Mouse (Mus musculus) cerebellum, adult (tissue): ENCODE data around the gene Tbx20.

ENCODE experiments used
- ATAC-seq: cut with Nextera tagmentation; 2 replicates; pipeline ENCODE4 v1.9.2; 2017; ENCODE audit warnings: mild to moderate bottlenecking, moderate library complexity, mixed read lengths; ENCODE audit not compliant: insufficient number of reproducible peaks, low FRiP score, low TSS enrichment

Tbx20 gene

GRCm38 (mm10) chr9:24774160-24774969, at the start of gene Tbx20:
Gene Tbx20 (minus strand): TSS chr9:24774303.
- no peak for ATAC-seq

DNA sequence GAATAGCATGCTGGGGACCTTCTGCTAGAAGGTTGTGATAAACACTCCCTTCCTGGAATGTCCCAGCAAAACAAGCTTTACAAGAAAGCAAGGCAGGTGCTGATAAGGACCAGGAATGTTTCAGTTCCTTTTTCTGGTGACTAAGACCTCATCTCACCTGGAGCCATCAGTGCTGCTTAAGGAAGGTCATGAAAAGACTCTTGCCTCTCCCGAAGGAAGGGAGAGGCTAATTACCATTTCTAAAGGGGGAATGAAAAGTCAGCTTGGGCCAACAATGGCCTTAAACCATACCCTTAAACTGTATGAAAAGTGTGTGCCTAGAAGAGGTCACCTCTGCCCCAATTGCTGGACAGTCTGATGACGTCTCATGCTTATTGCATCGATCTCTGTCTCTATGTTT, 44.4 kb upstream of the Tbx20 start:
- ATAC-seq: no peak

- ATAC-seq: no peak
Measured at GRCm38 (mm10) chr9:24812461-24812860, 38.4 kb upstream of the Tbx20 start.

GRCm38 (mm10) chr9:24792110-24792509, 18.0 kb upstream of the Tbx20 start:
- ATAC-seq: no peak

DNA sequence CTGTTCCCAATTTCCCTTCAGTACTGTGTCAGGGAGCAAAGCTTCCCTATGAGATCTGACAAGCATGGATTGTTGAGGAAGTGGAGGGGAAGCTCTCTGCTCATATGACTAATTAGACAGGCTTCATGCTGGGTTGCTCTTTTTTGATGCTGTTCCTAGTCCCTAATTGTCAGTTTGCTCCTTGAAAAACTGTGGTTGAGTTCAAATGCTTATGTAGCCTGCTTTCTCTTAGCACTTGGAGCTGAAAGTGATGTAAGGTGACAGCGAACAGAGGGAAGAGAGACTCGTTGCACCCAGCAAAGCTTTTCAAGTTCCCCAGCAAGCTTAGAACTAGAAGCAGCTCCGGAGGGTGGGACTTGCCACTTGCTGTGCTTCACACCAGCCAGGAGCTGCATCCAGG, 15.3 kb upstream of the Tbx20 start:
- no peak for ATAC-seq

DNA sequence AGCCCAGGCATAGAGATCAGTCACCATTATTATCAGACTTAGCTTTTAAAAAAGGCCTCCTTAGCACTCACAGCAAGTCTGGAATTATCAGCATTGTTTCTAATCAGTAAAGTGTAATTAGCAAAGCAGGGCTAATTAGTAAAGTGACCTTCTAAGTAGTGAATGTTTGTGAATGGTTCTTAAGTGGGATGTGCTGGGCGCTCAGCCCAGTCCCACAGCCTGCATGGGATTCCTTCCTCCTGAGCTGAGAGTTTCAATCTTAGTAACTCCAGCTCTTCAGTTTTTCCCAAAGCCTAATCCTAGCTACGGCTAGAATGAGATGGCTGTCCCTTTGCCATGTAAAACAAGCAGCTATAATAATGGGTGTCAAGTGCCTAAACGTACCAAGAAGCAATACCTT, 8.2 kb upstream of the Tbx20 start:
- ATAC-seq: no peak

GRCm38 (mm10) chr9:24780929-24781441, 6.9 kb upstream of the Tbx20 start:
- no peak for ATAC-seq

DNA sequence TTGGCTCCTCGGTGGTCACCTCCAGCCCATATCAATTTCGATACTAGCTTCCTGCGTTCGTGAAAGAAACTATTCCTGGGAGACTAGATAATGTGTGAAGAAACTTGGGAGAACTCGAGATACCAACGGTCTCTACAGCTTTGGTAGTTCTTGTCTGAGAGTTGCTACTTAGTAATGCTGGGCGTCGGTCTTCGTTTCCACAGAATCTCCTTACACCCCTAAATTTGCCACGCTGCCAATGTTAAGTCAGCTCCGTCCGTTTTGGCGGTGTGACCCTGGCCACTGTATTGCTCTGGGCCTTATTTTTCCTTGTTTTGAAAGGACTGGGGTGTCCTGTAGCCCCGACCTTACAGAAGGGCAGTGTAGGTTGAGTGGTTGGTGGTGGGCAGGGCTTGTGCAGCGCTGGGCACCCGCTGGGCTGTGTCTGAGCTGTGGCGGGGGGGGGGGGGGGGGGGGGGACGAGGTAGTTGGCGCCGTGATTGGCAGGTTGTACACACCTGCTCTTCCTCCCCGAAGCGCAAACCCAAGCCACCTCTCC, 6.4 kb upstream of the Tbx20 start:
- ATAC-seq: no peak

DNA sequence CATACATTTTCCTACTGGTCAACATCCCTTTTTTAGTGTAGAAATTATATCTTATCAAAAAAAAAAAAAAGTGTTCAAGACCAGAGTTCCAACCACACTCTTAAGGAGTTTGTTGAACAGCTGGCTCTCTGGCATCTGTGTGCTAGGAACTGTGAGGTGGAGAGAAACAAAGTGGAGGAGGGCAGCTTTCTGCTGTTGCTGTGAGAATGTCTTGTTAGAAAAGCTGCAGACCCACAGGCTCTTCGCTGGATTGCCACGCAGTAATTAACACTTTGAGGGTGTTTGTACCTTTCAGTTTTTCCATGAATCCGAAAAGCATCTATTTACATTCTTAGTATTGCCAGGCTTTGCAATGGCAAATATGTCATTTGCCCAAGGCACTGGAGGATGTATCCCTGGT, 5.9 kb upstream of the Tbx20 start:
- no peak for ATAC-seq

- no peak for ATAC-seq
Measured at GRCm38 (mm10) chr9:24778571-24778970, 4.5 kb upstream of the Tbx20 start.

- no peak for ATAC-seq
Measured at GRCm38 (mm10) chr9:24777961-24778360, 3.9 kb upstream of the Tbx20 start.

GRCm38 (mm10) chr9:24777176-24777895, 3.2 kb upstream of the Tbx20 start:
- ATAC-seq: no peak

DNA sequence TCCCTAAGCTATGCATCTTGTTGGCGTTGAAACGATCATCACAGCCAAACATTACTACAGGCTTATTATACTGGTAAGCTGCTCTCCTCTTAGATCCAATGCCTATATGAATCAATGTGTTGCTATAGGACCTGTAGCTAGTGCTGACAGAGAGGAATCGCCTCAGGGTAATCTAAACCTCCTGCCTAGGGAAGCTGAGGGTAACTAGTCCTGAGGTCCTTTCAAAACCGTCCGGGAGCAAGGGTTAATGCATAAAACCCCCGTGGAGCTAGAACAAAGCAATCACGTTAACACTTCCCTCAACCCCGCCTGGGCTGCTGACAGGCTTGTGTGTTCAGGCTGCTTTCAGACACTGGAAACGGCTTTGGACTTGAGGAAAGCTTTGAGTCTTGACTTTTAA, 2.4 kb upstream of the Tbx20 start:
- no peak for ATAC-seq

GRCm38 (mm10) chr9:24775567-24775966, 1.5 kb upstream of the Tbx20 start:
- no peak for ATAC-seq

DNA sequence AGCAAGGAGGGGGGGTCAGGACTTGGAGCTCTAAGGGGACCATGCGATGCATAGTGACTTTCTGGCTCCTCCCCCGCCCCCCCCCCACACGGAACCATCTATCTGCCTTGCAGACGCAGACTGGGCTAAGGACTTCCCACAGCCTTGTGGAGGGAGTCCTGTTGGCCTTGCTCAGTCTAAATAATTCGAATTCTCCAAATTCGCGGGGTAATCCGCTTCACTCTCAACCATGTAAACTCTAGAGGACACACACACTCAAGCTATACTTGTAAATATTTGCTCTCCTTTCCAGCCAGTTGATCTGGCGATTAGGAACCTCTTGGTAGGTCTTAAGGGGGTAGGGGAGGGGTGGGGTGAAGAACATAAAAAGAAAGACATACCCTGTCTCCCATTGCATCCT, 898 bp upstream of the Tbx20 start:
- ATAC-seq: no peak

DNA sequence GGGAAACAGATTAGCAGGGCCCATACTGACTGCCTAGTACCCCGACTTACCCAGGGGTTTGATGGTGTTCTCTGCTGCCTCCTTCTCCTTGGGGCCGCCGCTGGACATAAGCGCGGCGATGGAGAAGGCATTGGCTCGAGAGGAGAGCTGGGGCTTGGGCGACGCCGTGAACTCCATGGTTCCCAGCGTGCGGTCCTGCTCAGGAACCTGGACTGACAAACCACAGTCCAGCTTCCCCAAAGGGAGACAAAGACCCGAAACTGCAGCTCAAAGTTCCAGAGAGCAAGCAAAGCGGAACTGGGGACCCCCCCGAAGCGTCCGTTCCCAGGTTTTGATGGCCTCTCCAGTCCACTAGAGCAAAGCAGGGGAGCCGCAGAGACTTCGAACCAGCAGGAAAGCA, 434 bp downstream of the Tbx20 start:
- no peak for ATAC-seq

DNA sequence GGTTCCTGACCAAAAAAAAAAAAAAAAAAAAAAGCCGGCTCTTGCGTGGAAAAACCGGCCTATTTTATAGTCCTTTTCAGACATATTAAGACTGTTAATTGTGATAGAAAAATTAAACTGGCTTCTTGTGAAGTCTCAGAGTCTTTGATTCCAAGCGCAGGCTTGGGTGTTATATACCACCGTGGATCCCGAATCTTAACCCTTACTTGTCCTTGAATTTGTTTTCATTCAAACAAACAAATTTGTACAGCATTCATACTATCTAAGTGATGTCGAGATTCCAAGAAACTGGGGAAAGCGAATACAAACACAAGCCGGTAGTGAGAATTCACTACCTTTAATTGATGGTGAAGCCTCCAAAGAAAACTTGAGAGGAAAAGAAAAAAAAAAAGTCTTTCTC, 932 bp downstream of the Tbx20 start:
- ATAC-seq: no peak

DNA sequence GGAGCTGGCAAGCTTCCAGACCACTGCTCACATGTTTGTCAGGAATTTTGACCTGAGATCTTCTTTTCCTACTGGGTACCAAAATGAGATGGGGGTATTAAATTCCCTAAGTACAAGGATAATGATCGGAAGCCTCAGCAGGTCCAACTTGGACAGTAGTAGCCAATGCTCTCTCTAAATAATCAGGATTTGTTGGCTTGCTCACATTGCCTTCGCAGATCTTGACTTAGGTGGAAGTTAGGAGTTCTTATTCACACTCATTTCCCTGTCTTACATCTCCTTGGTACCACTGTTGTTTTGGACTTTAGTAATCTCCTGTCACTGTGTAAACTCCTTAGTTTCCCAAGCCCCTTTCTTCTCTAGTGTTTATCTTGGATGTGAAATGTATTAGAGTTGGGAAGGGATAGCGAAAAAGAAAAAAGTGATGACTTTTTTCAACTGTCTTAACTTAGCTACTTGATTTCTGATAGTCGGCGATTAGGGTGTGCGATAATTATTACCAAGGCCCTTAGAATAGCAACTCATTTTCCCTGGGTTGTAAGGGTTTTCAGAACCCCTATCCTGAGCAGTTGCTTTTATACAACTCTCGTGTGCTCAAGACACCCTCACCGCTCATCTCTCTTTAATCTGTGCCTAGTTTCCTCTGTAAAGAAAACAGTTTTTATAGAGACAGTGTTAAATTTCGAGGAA, 1.5 kb downstream of the Tbx20 start:
- ATAC-seq: no peak

DNA sequence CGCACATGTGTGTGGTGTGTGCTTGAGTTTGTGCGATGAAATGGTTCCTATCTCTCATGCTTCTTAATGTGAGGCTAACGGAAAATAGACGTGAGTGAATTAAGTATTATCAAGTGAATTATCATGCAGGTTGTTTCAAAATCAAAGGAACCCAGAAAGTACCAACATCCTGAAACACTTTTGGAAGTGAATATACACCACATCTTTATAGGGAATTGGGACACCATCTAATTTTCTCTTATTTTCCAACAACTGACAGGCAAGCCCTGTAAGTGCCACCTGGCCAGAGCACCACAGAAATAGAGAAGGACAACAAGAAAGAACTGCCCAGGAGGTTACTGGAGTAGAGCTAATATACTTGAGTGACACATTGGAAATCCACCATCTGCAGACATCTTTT, 2.4 kb downstream of the Tbx20 start:
- ATAC-seq: no peak

DNA sequence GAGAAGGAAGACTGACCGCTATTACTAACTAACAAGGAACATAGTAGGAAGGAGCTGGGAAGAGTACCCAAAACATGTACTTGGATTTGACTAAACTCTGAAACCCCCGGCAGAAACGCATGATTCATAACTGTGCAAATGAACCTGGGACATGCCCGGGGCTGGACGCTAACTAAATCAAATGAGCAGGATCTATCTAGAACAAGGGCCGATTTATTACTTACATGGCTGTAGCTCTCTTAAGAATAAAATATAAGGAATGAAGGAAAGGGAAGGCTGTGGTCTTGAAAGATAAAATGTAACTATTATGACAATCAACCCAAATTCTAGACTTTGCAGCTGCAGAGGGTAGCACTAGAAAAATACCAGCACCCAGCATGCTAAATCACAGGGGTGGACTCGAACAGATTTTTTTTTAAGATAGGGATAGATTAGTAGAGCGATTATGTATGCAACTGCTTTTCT, 3.1 kb downstream of the Tbx20 start:
- no peak for ATAC-seq
